Mouse (Mus musculus) limb, embryonic 12.5 days (tissue): ENCODE data around the gene Gpr68. TPM values are rescaled to one million over a fixed set of nuclear protein-coding genes. Genes with fewer than 3 reads are reported as not detected.

ENCODE experiments used
- ATAC-seq: fragments of 200-750 bp; cut with Nextera tagmentation; 2 replicates; pipeline ENCODE4 v1.8.0; 2017; ENCODE audit warnings: low read depth, moderate TSS enrichment; ENCODE audit not compliant: insufficient number of reproducible peaks, insufficient read depth, low FRiP score, low TSS enrichment
- H3K27ac ChIP-seq: fragments of 300-500 bp; sonication (generic); 2 replicates; pipeline ENCODE4 v1.5.1; 2016; ENCODE audit warnings: mild to moderate bottlenecking, moderate library complexity
- H3K27me3 ChIP-seq: fragments of 300-500 bp; sonication (generic); 2 replicates; pipeline ENCODE4 v1.6.1; 2016; ENCODE audit warnings: mild to moderate bottlenecking, moderate library complexity
- H3K36me3 ChIP-seq: fragments of 300-500 bp; sonication (generic); 2 replicates; pipeline ENCODE4 v1.6.1; 2016; ENCODE audit warnings: mild to moderate bottlenecking, moderate library complexity
- H3K4me1 ChIP-seq: fragments of 300-500 bp; sonication (generic); replicated peaks from 2 replicates; pipeline ENCODE4 v1.6.1; 2016
- H3K4me2 ChIP-seq: fragments of 300-500 bp; sonication (generic); 2 replicates; pipeline ENCODE4 v1.6.1; 2016; ENCODE audit warnings: mild to moderate bottlenecking, moderate library complexity
- H3K4me3 ChIP-seq: fragments of 300-500 bp; sonication (generic); replicated peaks from 2 replicates; pipeline ENCODE4 v1.5.1; 2016; ENCODE audit warnings: mild to moderate bottlenecking
- H3K9ac ChIP-seq: fragments of 300-500 bp; sonication (generic); replicated peaks from 2 replicates; pipeline ENCODE4 v1.6.1; 2016; ENCODE audit warnings: mild to moderate bottlenecking, moderate library complexity
- H3K9me3 ChIP-seq: fragments of 300-500 bp; sonication (generic); 2 replicates; pipeline ENCODE4 v1.6.1; 2016; ENCODE audit warnings: mild to moderate bottlenecking, moderate library complexity
- WGBS: fragments of 180-500 bp; shearing (Covaris S2); methylation state at CpG from one replicate; pipeline ENCODE4 v1.1.7; 2016; 5-methylcytosine and 5-hydroxymethylcytosine counted together
- polyA plus RNA-seq: library from polyadenylated mRNA; unstranded; fragments of >200 nt; fragmentation: Nextera tagmentation; extraction: Ambion mirVana; gene quantifications from 2 replicates; pipeline ENCODE4 v1.2.1, GENCODE M21; 2016

Gpr68 gene
- polyA plus RNA-seq, 1 experiment from 2014 or later: 0.13 TPM

GRCm38 (mm10) chr12:100890548-100890947, 17.4 kb downstream of the Gpr68 start:
- Histone ChIP-seq H3K27me3 (peaks cover 13% of the 10 kb centered on the region), H3K4me2 (no peak overlapping the region), H3K27ac (no peak overlapping the region), H3K9ac (no peak overlapping the region), H3K36me3 (no peaks in the 10 kb centered on the region), H3K4me1 (no peaks in the 10 kb centered on the region), H3K9me3 (no peaks in the 10 kb centered on the region), H3K4me3 (no peak overlapping the region)
- no peak for ATAC-seq
- 90% methylated on average over 3 of the region's 3 CpGs for WGBS

GRCm38 (mm10) chr12:100887801-100888258, 20.2 kb downstream of the Gpr68 start:
- Histone ChIP-seq H3K9ac (no peak overlapping the region), H3K27ac (no peak overlapping the region), H3K9me3 (no peaks in the 10 kb centered on the region), H3K36me3 (no peaks in the 10 kb centered on the region), H3K4me1 (no peaks in the 10 kb centered on the region), H3K27me3 (peaks cover 10% of the 10 kb centered on the region; the same call in 1 of the 2 replicates), H3K4me2 (no peak overlapping the region), H3K4me3 (no peak overlapping the region)
- ATAC-seq: no peak
- WGBS: 47% methylated on average over 12 of the region's 12 CpGs

DNA sequence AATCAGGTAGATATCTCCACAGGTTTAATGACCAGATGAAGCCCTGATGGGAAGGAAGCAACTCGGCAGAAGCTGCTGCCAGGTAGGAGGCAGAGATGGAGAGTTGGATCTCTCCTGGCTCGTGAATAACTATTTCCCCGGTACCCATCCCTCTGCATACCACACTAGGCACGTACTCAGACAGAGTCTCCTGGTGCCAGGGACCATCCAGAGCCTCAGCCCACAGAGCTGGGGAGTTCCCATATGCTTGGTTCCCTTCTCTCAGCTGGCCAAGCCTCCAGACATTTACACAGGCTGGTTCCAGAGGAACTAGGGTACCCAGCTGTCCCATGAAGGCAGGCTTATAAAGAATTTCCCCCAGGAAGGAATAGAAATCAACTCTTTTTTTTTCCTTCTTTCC, 21.1 kb downstream of the Gpr68 start:
- Histone ChIP-seq H3K27me3 (peaks cover 10% of the 10 kb centered on the region; the same call in 1 of the 2 replicates), H3K36me3 (no peaks in the 10 kb centered on the region), H3K4me3 (no peak overlapping the region), H3K4me1 (no peaks in the 10 kb centered on the region), H3K9ac (no peak overlapping the region), H3K27ac (no peak overlapping the region), H3K9me3 (no peaks in the 10 kb centered on the region), H3K4me2 (no peak overlapping the region)
- 92% methylated on average over 4 of the region's 4 CpGs for WGBS
- no peak for ATAC-seq

- no peaks in the 10 kb centered on the region for H3K9me3 ChIP-seq
- WGBS: 88% methylated on average over 3 of the region's 3 CpGs
- no peaks in the 10 kb centered on the region for H3K4me1 ChIP-seq
- no peak overlapping the region for H3K9ac ChIP-seq
- H3K27me3 ChIP-seq: peaks cover 10% of the 10 kb centered on the region; the same call in 1 of the 2 replicates
- no peak overlapping the region for H3K4me3 ChIP-seq
- no peaks in the 10 kb centered on the region for H3K36me3 ChIP-seq
- no peak overlapping the region for H3K4me2 ChIP-seq
- H3K27ac ChIP-seq: no peak overlapping the region
- no peak for ATAC-seq
These were observed 22.4 kb downstream of the Gpr68 start for GRCm38 (mm10) chr12:100885585-100885984.

GRCm38 (mm10) chr12:100883168-100883567, 24.8 kb downstream of the Gpr68 start:
- no peaks in the 10 kb centered on the region for H3K4me1 ChIP-seq
- H3K36me3 ChIP-seq: no peaks in the 10 kb centered on the region
- H3K4me3 ChIP-seq: no peak overlapping the region
- H3K9ac ChIP-seq: no peak overlapping the region
- no peak for ATAC-seq
- no peak overlapping the region for H3K4me2 ChIP-seq
- 64% methylated on average over 7 of the region's 7 CpGs for WGBS
- H3K27ac ChIP-seq: no peak overlapping the region
- peaks cover 10% of the 10 kb centered on the region; the same call in 1 of the 2 replicates for H3K27me3 ChIP-seq
- H3K9me3 ChIP-seq: no peaks in the 10 kb centered on the region

- Histone ChIP-seq H3K27ac (no peak overlapping the region), H3K4me2 (no peak overlapping the region), H3K9ac (no peak overlapping the region), H3K4me1 (no peaks in the 10 kb centered on the region), H3K36me3 (no peaks in the 10 kb centered on the region), H3K27me3 (no peaks in the 10 kb centered on the region), H3K4me3 (no peak overlapping the region), H3K9me3 (no peaks in the 10 kb centered on the region)
- 93% methylated on average over 16 of the region's 16 CpGs for WGBS
- no peak for ATAC-seq
These were observed 29.4 kb downstream of the Gpr68 start for GRCm38 (mm10) chr12:100878556-100878955.

- Histone ChIP-seq H3K4me1 (no peaks in the 10 kb centered on the region), H3K27ac (no peak overlapping the region), H3K9me3 (no peaks in the 10 kb centered on the region), H3K9ac (no peak overlapping the region), H3K4me3 (no peak overlapping the region), H3K36me3 (no peaks in the 10 kb centered on the region), H3K27me3 (no peaks in the 10 kb centered on the region), H3K4me2 (no peak overlapping the region)
- 78% methylated on average over 6 of the region's 6 CpGs for WGBS
- no peak for ATAC-seq
These were observed 30.1 kb downstream of the Gpr68 start for GRCm38 (mm10) chr12:100877936-100878335.

GRCm38 (mm10) chr12:100875960-100876359, 32.0 kb downstream of the Gpr68 start:
- Histone ChIP-seq H3K4me2 (no peak overlapping the region), H3K4me1 (no peaks in the 10 kb centered on the region), H3K9ac (no peak overlapping the region), H3K27ac (no peak overlapping the region), H3K27me3 (no peaks in the 10 kb centered on the region), H3K36me3 (no peaks in the 10 kb centered on the region), H3K9me3 (no peaks in the 10 kb centered on the region), H3K4me3 (no peak overlapping the region)
- no peak for ATAC-seq
- WGBS: 83% methylated on average over 6 of the region's 6 CpGs

DNA sequence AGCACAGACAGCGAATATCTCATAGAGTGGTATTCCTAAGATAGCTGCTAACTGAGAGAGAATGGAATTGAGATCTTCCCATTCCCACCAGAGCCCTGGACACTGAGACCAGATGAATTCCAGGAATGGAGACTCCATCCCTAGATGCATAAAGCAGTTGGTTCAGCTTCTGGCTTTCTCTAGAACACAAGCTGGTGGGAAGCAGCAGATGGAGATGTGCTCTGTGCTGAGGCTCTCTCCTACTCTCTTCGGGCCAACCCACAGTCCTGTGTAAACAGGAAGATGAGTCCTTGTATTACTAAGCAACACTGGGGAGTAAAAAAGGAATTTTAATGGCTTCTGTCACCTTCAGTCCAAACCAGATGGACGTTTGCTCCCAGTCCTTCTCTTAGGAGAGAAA, 32.4 kb downstream of the Gpr68 start:
- 53% methylated on average over 3 of the region's 3 CpGs for WGBS
- no peak overlapping the region for H3K4me3 ChIP-seq
- H3K9me3 ChIP-seq: no peaks in the 10 kb centered on the region
- H3K36me3 ChIP-seq: no peaks in the 10 kb centered on the region
- no peaks in the 10 kb centered on the region for H3K4me1 ChIP-seq
- no peak overlapping the region for H3K9ac ChIP-seq
- no peak for ATAC-seq
- no peak overlapping the region for H3K4me2 ChIP-seq
- H3K27me3 ChIP-seq: no peaks in the 10 kb centered on the region
- no peak overlapping the region for H3K27ac ChIP-seq

GRCm38 (mm10) chr12:100873612-100874011, 34.4 kb downstream of the Gpr68 start:
- H3K4me1 ChIP-seq: no peaks in the 10 kb centered on the region
- H3K36me3 ChIP-seq: no peaks in the 10 kb centered on the region
- H3K9me3 ChIP-seq: peaks cover 6% of the 10 kb centered on the region; the same call in 1 of the 2 replicates
- no peak for ATAC-seq
- no peak overlapping the region for H3K4me2 ChIP-seq
- no peak overlapping the region for H3K4me3 ChIP-seq
- 78% methylated on average over 3 of the region's 3 CpGs for WGBS
- H3K27me3 ChIP-seq: no peaks in the 10 kb centered on the region
- H3K27ac ChIP-seq: no peak overlapping the region
- no peak overlapping the region for H3K9ac ChIP-seq

- ATAC-seq: no peak
- H3K27me3 ChIP-seq: no peaks in the 10 kb centered on the region
- H3K9me3 ChIP-seq: peaks cover 6% of the 10 kb centered on the region; the same call in 1 of the 2 replicates
- 86% methylated on average over 2 of the region's 2 CpGs for WGBS
- H3K9ac ChIP-seq: no peak overlapping the region
- no peak overlapping the region for H3K27ac ChIP-seq
- no peaks in the 10 kb centered on the region for H3K36me3 ChIP-seq
- H3K4me1 ChIP-seq: no peaks in the 10 kb centered on the region
- H3K4me2 ChIP-seq: no peak overlapping the region
- no peak overlapping the region for H3K4me3 ChIP-seq
These were observed 36.2 kb downstream of the Gpr68 start for GRCm38 (mm10) chr12:100871841-100872240.

DNA sequence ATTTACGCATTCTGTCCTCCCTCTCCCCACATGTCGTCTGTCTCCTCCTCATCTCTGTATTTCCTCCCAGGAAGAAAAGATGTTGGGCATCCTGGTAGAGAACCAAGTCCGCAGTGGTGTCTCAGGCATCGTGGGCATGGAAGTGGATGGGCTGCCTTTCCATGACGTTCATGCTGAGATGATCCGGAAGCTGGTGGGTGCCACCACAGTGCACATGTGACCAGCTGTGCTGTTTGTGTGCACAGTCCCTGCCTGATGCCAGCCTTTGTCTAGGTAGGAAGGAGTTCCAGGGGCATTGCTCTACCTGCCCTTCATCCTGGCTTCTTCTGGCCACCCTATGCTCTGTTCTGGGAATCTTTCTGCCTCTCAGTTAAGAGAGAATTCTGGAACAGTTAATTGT, 36.8 kb downstream of the Gpr68 start:
- ATAC-seq: no peak
- Histone ChIP-seq H3K27me3 (no peaks in the 10 kb centered on the region), H3K4me1 (no peaks in the 10 kb centered on the region), H3K9ac (no peak overlapping the region), H3K4me2 (no peak overlapping the region), H3K4me3 (no peak overlapping the region), H3K36me3 (no peaks in the 10 kb centered on the region), H3K9me3 (peaks cover 6% of the 10 kb centered on the region; the same call in 1 of the 2 replicates), H3K27ac (no peak overlapping the region)
- WGBS: 93% methylated on average over 6 of the region's 6 CpGs
